Mouse (Mus musculus): ENCODE measurements around the gene Ubtf. TPM values are rescaled to one million over a fixed set of nuclear protein-coding genes. Genes with fewer than 3 reads are reported as not detected.

The Ubtf gene
- total RNA-seq, 1 experiment from 2014 or later: 196 TPM

GRCm38 (mm10) chr11:102327839-102328238 lies 8.3 kb upstream of the Ubtf start:
- no peak for ATAC-seq (replicated peaks in 1 of 2; ENCODE audit: insufficient read depth in 1 of 2, low FRiP score in 2 of 2, low TSS enrichment in 1 of 2, low read depth in 1 of 2, poor library complexity in 2 of 2, severe bottlenecking in 2 of 2)

- no peak for ATAC-seq (replicated peaks in 1 of 2; ENCODE audit: insufficient read depth in 1 of 2, low FRiP score in 2 of 2, low TSS enrichment in 1 of 2, low read depth in 1 of 2, poor library complexity in 2 of 2, severe bottlenecking in 2 of 2)
Observed at GRCm38 (mm10) chr11:102327250-102327649, 7.7 kb upstream of the Ubtf start.

- no peak for ATAC-seq (replicated peaks in 1 of 2; ENCODE audit: insufficient read depth in 1 of 2, low FRiP score in 2 of 2, low TSS enrichment in 1 of 2, low read depth in 1 of 2, poor library complexity in 2 of 2, severe bottlenecking in 2 of 2)
Observed at GRCm38 (mm10) chr11:102323516-102323915, 4.0 kb upstream of the Ubtf start.

- ATAC-seq (replicated peaks in 1 of 2; ENCODE audit: insufficient read depth in 1 of 2, low FRiP score in 2 of 2, low TSS enrichment in 1 of 2, low read depth in 1 of 2, poor library complexity in 2 of 2, severe bottlenecking in 2 of 2): no peak
Observed at GRCm38 (mm10) chr11:102321931-102322330, 2.4 kb upstream of the Ubtf start.

GRCm38 (mm10) chr11:102320686-102321005 lies 1.1 kb upstream of the Ubtf start:
- no peak for ATAC-seq (replicated peaks in 1 of 2; ENCODE audit: insufficient read depth in 1 of 2, low FRiP score in 2 of 2, low TSS enrichment in 1 of 2, low read depth in 1 of 2, poor library complexity in 2 of 2, severe bottlenecking in 2 of 2)

- ATAC-seq (replicated peaks in 1 of 2; ENCODE audit: insufficient read depth in 1 of 2, low FRiP score in 2 of 2, low TSS enrichment in 1 of 2, low read depth in 1 of 2, poor library complexity in 2 of 2, severe bottlenecking in 2 of 2): peak; percentile 19 to 50
Observed at GRCm38 (mm10) chr11:102319941-102320685, 571 bp upstream of the Ubtf start.

- ATAC-seq (replicated peaks in 1 of 2; ENCODE audit: insufficient read depth in 1 of 2, low FRiP score in 2 of 2, low TSS enrichment in 1 of 2, low read depth in 1 of 2, poor library complexity in 2 of 2, severe bottlenecking in 2 of 2): no peak
Observed at GRCm38 (mm10) chr11:102318576-102319409, 749 bp downstream of the Ubtf start.

GRCm38 (mm10) chr11:102317901-102318575 lies 1.5 kb downstream of the Ubtf start:
- no peak for ATAC-seq (replicated peaks in 1 of 2; ENCODE audit: insufficient read depth in 1 of 2, low FRiP score in 2 of 2, low TSS enrichment in 1 of 2, low read depth in 1 of 2, poor library complexity in 2 of 2, severe bottlenecking in 2 of 2)

- no peak for ATAC-seq (replicated peaks in 1 of 2; ENCODE audit: insufficient read depth in 1 of 2, low FRiP score in 2 of 2, low TSS enrichment in 1 of 2, low read depth in 1 of 2, poor library complexity in 2 of 2, severe bottlenecking in 2 of 2)
Observed at GRCm38 (mm10) chr11:102317298-102317900, 2.1 kb downstream of the Ubtf start.

GRCm38 (mm10) chr11:102316572-102317297 lies 2.8 kb downstream of the Ubtf start:
- peak; percentile 20 to 49; a peak in 2 of 4 replicates for ATAC-seq (replicated peaks in 1 of 2; ENCODE audit: insufficient read depth in 1 of 2, low FRiP score in 2 of 2, low TSS enrichment in 1 of 2, low read depth in 1 of 2, poor library complexity in 2 of 2, severe bottlenecking in 2 of 2)

- ATAC-seq (replicated peaks in 1 of 2; ENCODE audit: insufficient read depth in 1 of 2, low FRiP score in 2 of 2, low TSS enrichment in 1 of 2, low read depth in 1 of 2, poor library complexity in 2 of 2, severe bottlenecking in 2 of 2): no peak
Observed at GRCm38 (mm10) chr11:102315690-102316571, 3.6 kb downstream of the Ubtf start.

- no peak for ATAC-seq (replicated peaks in 1 of 2; ENCODE audit: insufficient read depth in 1 of 2, low FRiP score in 2 of 2, low TSS enrichment in 1 of 2, low read depth in 1 of 2, poor library complexity in 2 of 2, severe bottlenecking in 2 of 2)
Observed at GRCm38 (mm10) chr11:102314321-102314720, 5.2 kb downstream of the Ubtf start.

- no peak for ATAC-seq (replicated peaks in 1 of 2; ENCODE audit: insufficient read depth in 1 of 2, low FRiP score in 2 of 2, low TSS enrichment in 1 of 2, low read depth in 1 of 2, poor library complexity in 2 of 2, severe bottlenecking in 2 of 2)
Observed at GRCm38 (mm10) chr11:102312586-102312985, 7.0 kb downstream of the Ubtf start.

- no peak for ATAC-seq (replicated peaks in 1 of 2; ENCODE audit: insufficient read depth in 1 of 2, low FRiP score in 2 of 2, low TSS enrichment in 1 of 2, low read depth in 1 of 2, poor library complexity in 2 of 2, severe bottlenecking in 2 of 2)
Observed at GRCm38 (mm10) chr11:102311966-102312365, 7.6 kb downstream of the Ubtf start.

- ATAC-seq (replicated peaks in 1 of 2; ENCODE audit: insufficient read depth in 1 of 2, low FRiP score in 2 of 2, low TSS enrichment in 1 of 2, low read depth in 1 of 2, poor library complexity in 2 of 2, severe bottlenecking in 2 of 2): no peak
Observed at GRCm38 (mm10) chr11:102310768-102311695, 8.5 kb downstream of the Ubtf start.

Data from hematopoietic stem cell, adult 5-6 weeks (primary cell).